Mouse (Mus musculus) MEL (cell line): ENCODE results near the gene Ndufa13. TPM values are rescaled to one million over a fixed set of nuclear protein-coding genes. Genes with fewer than 3 reads are reported as not detected.

Source experiments
- DNase-seq: peaks from one replicate; pipeline ENCODE4 v3.0.0; 2011; ENCODE audit warnings: low read depth, low spot score
- H3K27ac ChIP-seq: 2 replicates; pipeline ENCODE4 v1.5.1; 2012; ENCODE audit warnings: low read depth, mild to moderate bottlenecking, control low read depth, low read length, moderate library complexity; ENCODE audit not compliant: control insufficient read depth
- H3K27me3 ChIP-seq, 2 experiments: fragments of 150-350 bp in 1 of 2; sonication (generic) in 1 of 2; 2 replicates each; pipeline ENCODE4 v1.6.1; 2012; ENCODE audit warnings: low read length in 2 of 2, mild to moderate bottlenecking in 2 of 2, improper control_type of control experiment in 1 of 2, moderate library complexity in 1 of 2; ENCODE audit not compliant: insufficient read depth in 2 of 2, control insufficient read depth in 1 of 2
- H3K36me3 ChIP-seq, 2 experiments: 2 replicates each; pipeline ENCODE4 v1.6.1; 2012 to 2014; ENCODE audit warnings: low read length in 2 of 2, improper control_type of control experiment in 1 of 2, inconsistent platforms in 1 of 2, mild to moderate bottlenecking in 1 of 2; ENCODE audit not compliant: insufficient read depth in 2 of 2, control insufficient read depth in 1 of 2
- H3K4me1 ChIP-seq, 2 experiments: fragments of 150-350 bp in 1 of 2; sonication (generic) in 1 of 2; 2 replicates each; pipeline ENCODE4 v1.6.1; 2012; ENCODE audit warnings: low read length in 2 of 2, improper control_type of control experiment in 1 of 2, mild to moderate bottlenecking in 1 of 2; ENCODE audit not compliant: insufficient read depth in 2 of 2, control insufficient read depth in 1 of 2
- H3K4me3 ChIP-seq, 2 experiments: fragments of 150-350 bp in 1 of 2; sonication (generic) in 1 of 2; 2 replicates each; pipeline ENCODE4 v1.5.1; 2012; ENCODE audit warnings: low read depth in 2 of 2, low read length in 2 of 2, mild to moderate bottlenecking in 2 of 2, moderate library complexity in 2 of 2, control low read depth in 1 of 2, improper control_type of control experiment in 1 of 2; ENCODE audit not compliant: control insufficient read depth in 1 of 2, insufficient read depth in 1 of 2
- H3K79me2 ChIP-seq: 2 replicates; pipeline ENCODE4 v1.6.1; 2012; ENCODE audit warnings: mild to moderate bottlenecking, low read length, moderate library complexity; ENCODE audit not compliant: control insufficient read depth, poor library complexity, insufficient read depth
- H3K9ac ChIP-seq: 2 replicates; pipeline ENCODE4 v1.6.1; 2012; ENCODE audit warnings: low read depth, mild to moderate bottlenecking, control low read depth, low read length, moderate library complexity; ENCODE audit not compliant: control insufficient read depth, poor library complexity, severe bottlenecking
- H3K9me3 ChIP-seq: fragments of 150-350 bp; sonication (generic); replicated peaks from 2 replicates; pipeline ENCODE4 v1.6.1; 2012; ENCODE audit warnings: mild to moderate bottlenecking, low read length, improper control_type of control experiment, moderate library complexity; ENCODE audit not compliant: insufficient read depth
- CHD2 ChIP-seq: IDR thresholded peaks from 2 replicates; pipeline ENCODE4 v1.6.1; 2011; ENCODE audit warnings: low read length, improper control_type of control experiment
- CTCF ChIP-seq, 3 experiments: IDR thresholded peaks in 2 of 3; conservative IDR thresholded peaks in 1 of 3; 2 replicates each; pipeline ENCODE4 v1.5.1; 2011 to 2012; ENCODE audit warnings: low read length in 3 of 3, low read depth in 2 of 3, mild to moderate bottlenecking in 2 of 3, improper control_type of control experiment in 1 of 3, inconsistent platforms in 1 of 3, mixed read lengths in 1 of 3, moderate library complexity in 1 of 3; ENCODE audit not compliant: control insufficient read depth in 1 of 3, insufficient read depth in 1 of 3, poor library complexity in 1 of 3, severe bottlenecking in 1 of 3
- E2F4 ChIP-seq: IDR thresholded peaks from 2 replicates; pipeline ENCODE4 v1.6.1; 2011; ENCODE audit warnings: low read depth, low read length, improper control_type of control experiment, borderline replicate concordance
- ELF1 ChIP-seq: IDR thresholded peaks from 2 replicates; pipeline ENCODE4 v1.6.1; 2014; ENCODE audit warnings: low read depth, mild to moderate bottlenecking, inconsistent platforms, low read length, improper control_type of control experiment, moderate library complexity
- EP300 ChIP-seq, 2 experiments: IDR thresholded peaks; 2 replicates each; pipeline ENCODE4 v1.6.1; 2011; ENCODE audit warnings: improper control_type of control experiment in 2 of 2, low read length in 2 of 2, low read depth in 1 of 2, mild to moderate bottlenecking in 1 of 2
- ETS1 ChIP-seq: IDR thresholded peaks from 2 replicates; pipeline ENCODE4 v1.6.1; 2012; ENCODE audit warnings: low read depth, mild to moderate bottlenecking, inconsistent platforms, low read length, improper control_type of control experiment, moderate library complexity
- JUND ChIP-seq: IDR thresholded peaks from 2 replicates; pipeline ENCODE4 v1.6.1; 2011; ENCODE audit warnings: low read depth, mild to moderate bottlenecking, improper control_type of control experiment, low read length
- MAX ChIP-seq: IDR thresholded peaks from 2 replicates; pipeline ENCODE4 v1.6.1; 2011; ENCODE audit warnings: low read length, improper control_type of control experiment
- MAZ ChIP-seq: IDR thresholded peaks from 2 replicates; pipeline ENCODE4 v1.6.1; 2012; ENCODE audit warnings: low read depth, mild to moderate bottlenecking, inconsistent platforms, low read length, improper control_type of control experiment
- RAD21 ChIP-seq: IDR thresholded peaks from 2 replicates; pipeline ENCODE4 v1.6.1; 2011; ENCODE audit warnings: mild to moderate bottlenecking, low read depth, low read length, improper control_type of control experiment
- SIN3A ChIP-seq: IDR thresholded peaks from 2 replicates; pipeline ENCODE4 v1.6.1; 2012; ENCODE audit warnings: low read length, improper control_type of control experiment, inconsistent platforms
- SMC3 ChIP-seq: IDR thresholded peaks from 2 replicates; pipeline ENCODE4 v1.6.1; 2011; ENCODE audit warnings: low read depth, low read length, improper control_type of control experiment
- TCF12 ChIP-seq: IDR thresholded peaks from 2 replicates; pipeline ENCODE4 v1.6.1; 2014; ENCODE audit warnings: low read depth, mild to moderate bottlenecking, inconsistent platforms, low read length, improper control_type of control experiment, moderate library complexity
- USF1 ChIP-seq: IDR thresholded peaks from 2 replicates; pipeline ENCODE4 v1.6.1; 2014; ENCODE audit warnings: low read depth, mild to moderate bottlenecking, inconsistent platforms, low read length, improper control_type of control experiment, moderate library complexity
- USF2 ChIP-seq, 2 experiments: IDR thresholded peaks; 2 replicates each; pipeline ENCODE4 v1.6.1; 2011 to 2012; ENCODE audit warnings: improper control_type of control experiment in 2 of 2, low read length in 2 of 2, borderline replicate concordance in 1 of 2, inconsistent platforms in 1 of 2, low read depth in 1 of 2, mild to moderate bottlenecking in 1 of 2; ENCODE audit not compliant: insufficient read depth in 1 of 2
- ZC3H11A ChIP-seq: IDR thresholded peaks from 2 replicates; pipeline ENCODE4 v1.6.1; 2012; ENCODE audit warnings: low read depth, mild to moderate bottlenecking, inconsistent platforms, low read length, improper control_type of control experiment
- ZKSCAN1 ChIP-seq: IDR thresholded peaks from 2 replicates; pipeline ENCODE4 v1.6.1; 2012; ENCODE audit warnings: low read depth, mild to moderate bottlenecking, inconsistent platforms, low read length, improper control_type of control experiment, moderate library complexity
- ZNF384 ChIP-seq: IDR thresholded peaks from 2 replicates; pipeline ENCODE4 v1.6.1; 2012; ENCODE audit warnings: low read depth, mild to moderate bottlenecking, inconsistent platforms, low read length, improper control_type of control experiment
- polyA plus RNA-seq, 2 experiments: library from polyadenylated mRNA; stranded (reverse) in 1 of 2; unstranded in 1 of 2; fragments of >175 nt in 1 of 2; fragments of >200 nt in 1 of 2; gene quantifications; 2 replicates each; pipeline versions ENCODE4 v1.2.1 to v1.2.4; 2012; ENCODE audit warnings: low replicate concordance in 2 of 2, low read depth in 1 of 2; ENCODE audit not compliant: insufficient read length in 2 of 2, insufficient read depth in 1 of 2, missing spikeins in 1 of 2
- total RNA-seq: library from RNA; depleted of rRNA; stranded (reverse); fragments of 300-350 nt; gene quantifications from 2 replicates; pipeline ENCODE4 v1.2.3, GENCODE M21; 2012

The Ndufa13 gene
- total and polyA plus RNA-seq, 3 experiments, result 97.7 to 114 TPM; not detected in 1

GRCm38 (mm10) chr8:69919876-69920662 lies 17.7 kb upstream of the Ndufa13 start (continued):
- peak; percentile 98 for TF ChIP-seq USF1

DNA sequence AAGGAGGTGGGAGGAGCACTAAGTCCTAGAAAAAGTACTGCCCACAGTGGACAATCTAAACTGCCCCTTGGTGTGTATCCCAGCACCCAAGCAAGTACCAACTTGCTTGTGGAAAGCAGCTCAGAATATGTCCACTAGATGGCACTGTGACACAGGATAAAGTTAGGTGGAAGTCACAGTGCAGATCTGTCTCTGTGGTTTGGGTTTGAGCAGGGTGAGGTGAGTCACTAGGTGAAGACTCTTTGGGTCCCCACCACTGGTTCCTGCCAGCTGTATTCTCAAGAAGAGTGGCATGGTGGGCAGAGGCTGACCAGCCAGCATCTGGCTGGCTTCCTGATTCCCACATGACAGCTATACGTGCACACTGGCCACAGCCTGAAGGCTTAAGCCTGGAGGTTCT lies 16.7 kb upstream of the Ndufa13 start:
- Histone ChIP-seq H3K36me3 (peaks cover 12 to 18% of the 10 kb centered on the region in 2 experiments), H3K27ac (no peak overlapping the region), H3K27me3 (no peaks in the 10 kb centered on the region), H3K9ac (no peak overlapping the region), H3K9me3 (no peaks in the 10 kb centered on the region), H3K4me1 (peaks cover 9 to 26% of the 10 kb centered on the region in 2 experiments), H3K79me2 (peaks cover 10% of the 10 kb centered on the region), H3K4me3 (no peak overlapping the region)
- TF ChIP-seq SMC3 (peak; percentile 60), RAD21 (peak; percentile 71), USF1 (no peak), ZC3H11A (peak; percentile 64), E2F4 (no peak), CTCF (IDR thresholded peaks at IDR 0.05 in 2 of 3, conservative IDR thresholded peaks at IDR 0.05 in 1 of 3; ENCODE audit: control insufficient read depth in 1 of 3, insufficient read depth in 1 of 3, low read depth in 2 of 3, low read length in 3 of 3, poor library complexity in 1 of 3, severe bottlenecking in 1 of 3) (peak; percentile 54 to 77 (median 63)), EP300 (IDR thresholded peaks at IDR 0.05; ENCODE audit: low read depth in 1 of 2, low read length in 2 of 2) (peak in 1 of 2 experiments; percentile 9; a peak in 1 of 4 replicates), SIN3A (peak; percentile 54; the same call in 1 of the 2 replicates), CHD2 (no peak), ELF1 (no peak)
- peak; percentile 90 for DNase-seq

- Histone ChIP-seq H3K36me3 (peaks cover 9 to 18% of the 10 kb centered on the region in 2 experiments), H3K4me1 (peaks cover 9 to 26% of the 10 kb centered on the region in 2 experiments), H3K27me3 (no peaks in the 10 kb centered on the region), H3K9ac (no peak overlapping the region), H3K27ac (no peak overlapping the region), H3K4me3 (no peak overlapping the region), H3K9me3 (no peaks in the 10 kb centered on the region), H3K79me2 (peaks cover 9% of the 10 kb centered on the region)
- TF ChIP-seq ETS1 (no peak), MAZ (no peak), JUND (no peak), ZNF384 (no peak), USF2 (IDR thresholded peaks at IDR 0.05; ENCODE audit: borderline replicate concordance in 1 of 2, insufficient read depth in 1 of 2, low read depth in 1 of 2, low read length in 2 of 2) (no peak), MAX (no peak), ZKSCAN1 (no peak), EP300 (IDR thresholded peaks at IDR 0.05; ENCODE audit: low read depth in 1 of 2, low read length in 2 of 2) (no peak), E2F4 (no peak), USF1 (no peak), TCF12 (no peak)
- no peak for DNase-seq
Observed at GRCm38 (mm10) chr8:69918506-69918905, 16.1 kb upstream of the Ndufa13 start.
